Mouse (Mus musculus): Measurements from ENCODE around the gene Mybph. TPM values are rescaled to one million over a fixed set of nuclear protein-coding genes. Genes with fewer than 3 reads are reported as not detected.

Mybph gene
- polyA plus RNA-seq, 1 experiment from 2014 or later, result 0.27 TPM

- 78% methylated on average over 3 of the region's 3 CpGs for WGBS
- no peaks in the 10 kb centered on the region for H3K36me3 ChIP-seq (ENCODE audit: control insufficient read depth, insufficient read depth, low read length)
- ATAC-seq (ENCODE audit: low FRiP score, low TSS enrichment), result no peak
- peaks cover 28% of the 10 kb centered on the region for H3K27me3 ChIP-seq (ENCODE audit: control insufficient read depth, insufficient read depth, low read length)
- H3K27ac ChIP-seq (ENCODE audit: low read depth, low read length), result no peak overlapping the region
- peaks cover 25% of the 10 kb centered on the region for H3K4me1 ChIP-seq (ENCODE audit: control insufficient read depth, insufficient read depth, low read length)
- no peaks in the 10 kb centered on the region for H3K9me3 ChIP-seq (ENCODE audit: control insufficient read depth, low read length)
- H3K4me3 ChIP-seq (ENCODE audit: low read length), result no peak overlapping the region
- H3K4me2 ChIP-seq (replicated peaks; ENCODE audit: low read depth, low read length), result no peak overlapping the region
- no peak overlapping the region for H3K9ac ChIP-seq (ENCODE audit: low read depth, low read length)
Observed at GRCm38 (mm10) chr1:134231681-134232080, 38.4 kb downstream of the Mybph start.

GRCm38 (mm10) chr1:134232326-134232725, 39.1 kb downstream of the Mybph start:
- no peak overlapping the region for H3K4me3 ChIP-seq (ENCODE audit: low read length)
- H3K27ac ChIP-seq (ENCODE audit: low read depth, low read length), result peak overlapping the region; percentile 43; the same call in 1 of the 2 replicates
- peaks cover 25% of the 10 kb centered on the region for H3K4me1 ChIP-seq (ENCODE audit: control insufficient read depth, insufficient read depth, low read length)
- no peak overlapping the region for H3K9ac ChIP-seq (ENCODE audit: low read depth, low read length)
- 52% methylated on average over 8 of the region's 8 CpGs for WGBS
- H3K27me3 ChIP-seq (ENCODE audit: control insufficient read depth, insufficient read depth, low read length), result peaks cover 29% of the 10 kb centered on the region
- H3K36me3 ChIP-seq (ENCODE audit: control insufficient read depth, insufficient read depth, low read length), result no peaks in the 10 kb centered on the region
- no peaks in the 10 kb centered on the region for H3K9me3 ChIP-seq (ENCODE audit: control insufficient read depth, low read length)
- H3K4me2 ChIP-seq (replicated peaks; ENCODE audit: low read depth, low read length), result no peak overlapping the region; the same call in 1 of the 2 replicates
- peak; percentile 22; the same call in 1 of the 2 replicates for ATAC-seq (ENCODE audit: low FRiP score, low TSS enrichment)

- H3K4me1 ChIP-seq (ENCODE audit: control insufficient read depth, insufficient read depth, low read length), result peaks cover 25% of the 10 kb centered on the region
- WGBS, result 32% methylated on average over 12 of the region's 12 CpGs
- H3K9ac ChIP-seq (ENCODE audit: low read depth, low read length), result no peak overlapping the region
- peaks cover 29% of the 10 kb centered on the region for H3K27me3 ChIP-seq (ENCODE audit: control insufficient read depth, insufficient read depth, low read length)
- no peaks in the 10 kb centered on the region for H3K36me3 ChIP-seq (ENCODE audit: control insufficient read depth, insufficient read depth, low read length)
- H3K9me3 ChIP-seq (ENCODE audit: control insufficient read depth, low read length), result no peaks in the 10 kb centered on the region
- H3K4me3 ChIP-seq (ENCODE audit: low read length), result no peak overlapping the region
- 0 out of 2 replicates have a peak overlapping the region, but pooled peaks have one; percentile 3 for H3K4me2 ChIP-seq (replicated peaks; ENCODE audit: low read depth, low read length)
- peak overlapping the region; percentile 43; the same call in 1 of the 2 replicates for H3K27ac ChIP-seq (ENCODE audit: low read depth, low read length)
- ATAC-seq (ENCODE audit: low FRiP score, low TSS enrichment), result peak; percentile 69
Observed at GRCm38 (mm10) chr1:134232778-134233531, 39.7 kb downstream of the Mybph start.

- ATAC-seq (ENCODE audit: low FRiP score, low TSS enrichment), result no peak
- peaks cover 29% of the 10 kb centered on the region for H3K27me3 ChIP-seq (ENCODE audit: control insufficient read depth, insufficient read depth, low read length)
- no peaks in the 10 kb centered on the region for H3K36me3 ChIP-seq (ENCODE audit: control insufficient read depth, insufficient read depth, low read length)
- H3K9me3 ChIP-seq (ENCODE audit: control insufficient read depth, low read length), result no peaks in the 10 kb centered on the region
- H3K4me1 ChIP-seq (ENCODE audit: control insufficient read depth, insufficient read depth, low read length), result peaks cover 25% of the 10 kb centered on the region
- 0 out of 2 replicates have a peak overlapping the region, but pooled peaks have one; percentile 45 for H3K9ac ChIP-seq (ENCODE audit: low read depth, low read length)
- peak overlapping the region; percentile 95 for H3K4me2 ChIP-seq (replicated peaks; ENCODE audit: low read depth, low read length)
- H3K27ac ChIP-seq (ENCODE audit: low read depth, low read length), result no peak overlapping the region
- WGBS, result 58% methylated on average over 18 of the region's 19 CpGs
- H3K4me3 ChIP-seq (ENCODE audit: low read length), result peak overlapping the region; percentile 47
Observed at GRCm38 (mm10) chr1:134233681-134234454, 40.6 kb downstream of the Mybph start.

- Histone ChIP-seq H3K4me3 (ENCODE audit: low read length) (peak overlapping the region; percentile 47), H3K36me3 (ENCODE audit: control insufficient read depth, insufficient read depth, low read length) (no peaks in the 10 kb centered on the region), H3K27me3 (ENCODE audit: control insufficient read depth, insufficient read depth, low read length) (peaks cover 29% of the 10 kb centered on the region), H3K27ac (ENCODE audit: low read depth, low read length) (no peak overlapping the region), H3K9me3 (ENCODE audit: control insufficient read depth, low read length) (no peaks in the 10 kb centered on the region), H3K4me1 (ENCODE audit: control insufficient read depth, insufficient read depth, low read length) (peaks cover 25% of the 10 kb centered on the region), H3K4me2 (replicated peaks; ENCODE audit: low read depth, low read length) (peak overlapping the region; percentile 95), H3K9ac (ENCODE audit: low read depth, low read length) (peak overlapping the region; percentile 45)
- 2% methylated on average over 41 of the region's 41 CpGs for WGBS
- ATAC-seq (ENCODE audit: low FRiP score, low TSS enrichment), result peak; percentile 24; the same call in 1 of the 2 replicates
Observed at GRCm38 (mm10) chr1:134234455-134235390, 41.5 kb downstream of the Mybph start.

- Histone ChIP-seq H3K4me3 (ENCODE audit: low read length) (peak within 1 kb of the TSS; percentile 47), H3K27ac (ENCODE audit: low read depth, low read length) (no peak within 1 kb of the TSS), H3K9me3 (ENCODE audit: control insufficient read depth, low read length) (no peaks in the 10 kb centered on the region), H3K36me3 (ENCODE audit: control insufficient read depth, insufficient read depth, low read length) (no peaks in the 10 kb centered on the region), H3K4me1 (ENCODE audit: control insufficient read depth, insufficient read depth, low read length) (peaks cover 25% of the 10 kb centered on the region), H3K27me3 (ENCODE audit: control insufficient read depth, insufficient read depth, low read length) (peaks cover 29% of the 10 kb centered on the region), H3K4me2 (replicated peaks; ENCODE audit: low read depth, low read length) (peak within 1 kb of the TSS; percentile 95), H3K9ac (ENCODE audit: low read depth, low read length) (peak within 1 kb of the TSS; percentile 45)
- no peak for ATAC-seq (ENCODE audit: low FRiP score, low TSS enrichment)
- 1% methylated on average over 22 of the region's 37 CpGs for WGBS
Observed at GRCm38 (mm10) chr1:134235391-134235921, 42.2 kb downstream of the Mybph start, which contains the start of gene Adora1. Gene Adora1 (minus strand): TSS chr1:134235431.

- ATAC-seq (ENCODE audit: low FRiP score, low TSS enrichment), result 0 out of 2 replicates have a peak, but pooled peaks have one; percentile 25
- peaks cover 29% of the 10 kb centered on the region for H3K27me3 ChIP-seq (ENCODE audit: control insufficient read depth, insufficient read depth, low read length)
Observed at GRCm38 (mm10) chr1:134236142-134236541, 42.9 kb downstream of the Mybph start.

GRCm38 (mm10) chr1:134237438-134237837, 44.2 kb downstream of the Mybph start:
- 70% methylated on average over 3 of the region's 3 CpGs for WGBS
- Histone ChIP-seq H3K9me3 (ENCODE audit: control insufficient read depth, low read length) (no peaks in the 10 kb centered on the region), H3K27ac (ENCODE audit: low read depth, low read length) (no peak overlapping the region), H3K4me1 (ENCODE audit: control insufficient read depth, insufficient read depth, low read length) (peaks cover 23% of the 10 kb centered on the region), H3K4me3 (ENCODE audit: low read length) (no peak overlapping the region), H3K9ac (ENCODE audit: low read depth, low read length) (no peak overlapping the region), H3K4me2 (replicated peaks; ENCODE audit: low read depth, low read length) (no peak overlapping the region), H3K36me3 (ENCODE audit: control insufficient read depth, insufficient read depth, low read length) (no peaks in the 10 kb centered on the region), H3K27me3 (ENCODE audit: control insufficient read depth, insufficient read depth, low read length) (peaks cover 29% of the 10 kb centered on the region)
- no peak for ATAC-seq (ENCODE audit: low FRiP score, low TSS enrichment)

More at GRCm38 (mm10) chr1:134236142-134236541, 42.9 kb downstream of the Mybph start:
- 35% methylated on average over 3 of the region's 3 CpGs for WGBS
- Histone ChIP-seq H3K4me1 (ENCODE audit: control insufficient read depth, insufficient read depth, low read length) (peaks cover 25% of the 10 kb centered on the region), H3K36me3 (ENCODE audit: control insufficient read depth, insufficient read depth, low read length) (no peaks in the 10 kb centered on the region), H3K9ac (ENCODE audit: low read depth, low read length) (no peak overlapping the region), H3K4me2 (replicated peaks; ENCODE audit: low read depth, low read length) (no peak overlapping the region), H3K9me3 (ENCODE audit: control insufficient read depth, low read length) (no peaks in the 10 kb centered on the region), H3K4me3 (ENCODE audit: low read length) (0 out of 2 replicates have a peak overlapping the region, but pooled peaks have one; percentile 47), H3K27ac (ENCODE audit: low read depth, low read length) (no peak overlapping the region)
